Mouse (Mus musculus) megakaryocyte-erythroid progenitor cell, adult 5-6 weeks (primary cell): ENCODE measurements around the gene Vrk1. TPM values are rescaled to one million over a fixed set of nuclear protein-coding genes. Genes with fewer than 3 reads are reported as not detected.

Source experiments
- ATAC-seq: replicated peaks from 2 replicates; pipeline ENCODE4 v1.8.0; 2016; ENCODE audit warnings: mild to moderate bottlenecking, inconsistent platforms; ENCODE audit not compliant: severe bottlenecking, poor library complexity, low FRiP score, low TSS enrichment
- total RNA-seq, 2 experiments: library from RNA; stranded (forward) in 1 of 2; stranded (reverse) in 1 of 2; fragments of 200-1000, 215-1000 nt in 1 of 2; fragments of >200 nt in 1 of 2; fragmentation: Nextera tagmentation in 1 of 2; gene quantifications; 2 replicates each; pipeline ENCODE4 v1.2.3; 2014 to 2017

Gene Vrk1
- total RNA-seq, 2 experiments from 2014 or later = 90.8 to 149 TPM

GRCm38 (mm10) chr12:106032361-106032760 lies 22.3 kb downstream of the Vrk1 start:
- ATAC-seq = no peak

GRCm38 (mm10) chr12:106034267-106034666 lies 24.2 kb downstream of the Vrk1 start:
- ATAC-seq = peak; percentile 52; the same call in 1 of the 2 replicates

GRCm38 (mm10) chr12:106034761-106035160 lies 24.7 kb downstream of the Vrk1 start:
- no peak for ATAC-seq

- ATAC-seq = no peak
Measured at GRCm38 (mm10) chr12:106040259-106040658, 30.2 kb downstream of the Vrk1 start.

GRCm38 (mm10) chr12:106046143-106046795 lies 36.2 kb downstream of the Vrk1 start:
- no peak for ATAC-seq

- ATAC-seq = no peak
Measured at GRCm38 (mm10) chr12:106052271-106052670, 42.2 kb downstream of the Vrk1 start.

GRCm38 (mm10) chr12:106055799-106056198 lies 45.8 kb downstream of the Vrk1 start:
- ATAC-seq = peak; percentile 89

GRCm38 (mm10) chr12:106059873-106060573 lies 50.0 kb downstream of the Vrk1 start:
- no peak for ATAC-seq

- no peak for ATAC-seq
Measured at GRCm38 (mm10) chr12:106070434-106071155, 60.6 kb downstream of the Vrk1 start.

GRCm38 (mm10) chr12:106071575-106072166 lies 61.6 kb downstream of the Vrk1 start:
- ATAC-seq = no peak

GRCm38 (mm10) chr12:106074371-106075155 lies 64.5 kb downstream of the Vrk1 start:
- ATAC-seq = no peak

GRCm38 (mm10) chr12:106076131-106076530 lies 66.1 kb downstream of the Vrk1 start:
- ATAC-seq = no peak

- no peak for ATAC-seq
Measured at GRCm38 (mm10) chr12:106080511-106080910, 70.5 kb downstream of the Vrk1 start.

GRCm38 (mm10) chr12:106080945-106081747 lies 71.1 kb downstream of the Vrk1 start:
- ATAC-seq = no peak

GRCm38 (mm10) chr12:106081748-106082140 lies 71.7 kb downstream of the Vrk1 start:
- ATAC-seq = no peak

- ATAC-seq = no peak
Measured at GRCm38 (mm10) chr12:106082191-106082957, 72.3 kb downstream of the Vrk1 start.

- ATAC-seq = no peak
Measured at GRCm38 (mm10) chr12:106082958-106083381, 72.9 kb downstream of the Vrk1 start.

GRCm38 (mm10) chr12:106084126-106084525 lies 74.1 kb downstream of the Vrk1 start:
- no peak for ATAC-seq
